Mouse (Mus musculus) retina, adult 2 months (tissue): ENCODE results near the gene Hecw2.

Source experiments
- DNase-seq: peaks from one replicate; pipeline ENCODE4 v3.0.0-alpha.2; 2012; ENCODE audit warnings: low read depth, low spot score

Gene Hecw2

GRCm38 (mm10) chr1:54194954-54195305, at the start of gene Hecw2:
Gene Hecw2 (minus strand): TSS chr1:54195168.
- DNase-seq, result no peak

DNA sequence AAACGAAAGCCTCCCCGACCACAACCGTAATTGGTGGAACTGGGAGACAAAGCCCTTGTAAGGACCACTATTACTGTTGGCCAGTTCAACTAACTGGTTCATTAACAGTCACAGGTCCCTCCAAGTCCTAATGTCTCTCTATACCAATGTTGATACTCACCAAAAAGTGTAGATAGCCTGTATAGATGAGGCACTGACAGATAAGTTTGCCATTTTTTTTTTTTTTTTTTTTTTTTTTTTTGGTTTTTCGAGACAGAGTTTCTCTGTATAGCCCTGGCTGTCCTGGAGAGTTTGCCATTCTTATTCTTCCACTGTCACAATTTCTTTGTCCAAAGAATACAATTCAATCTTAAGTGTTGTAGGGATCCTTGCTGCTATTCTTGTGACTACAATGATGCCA, 47.8 kb upstream of the Hecw2 start:
- no peak for DNase-seq

- DNase-seq, result no peak
These were observed 25.3 kb upstream of the Hecw2 start for GRCm38 (mm10) chr1:54220273-54220672.

DNA sequence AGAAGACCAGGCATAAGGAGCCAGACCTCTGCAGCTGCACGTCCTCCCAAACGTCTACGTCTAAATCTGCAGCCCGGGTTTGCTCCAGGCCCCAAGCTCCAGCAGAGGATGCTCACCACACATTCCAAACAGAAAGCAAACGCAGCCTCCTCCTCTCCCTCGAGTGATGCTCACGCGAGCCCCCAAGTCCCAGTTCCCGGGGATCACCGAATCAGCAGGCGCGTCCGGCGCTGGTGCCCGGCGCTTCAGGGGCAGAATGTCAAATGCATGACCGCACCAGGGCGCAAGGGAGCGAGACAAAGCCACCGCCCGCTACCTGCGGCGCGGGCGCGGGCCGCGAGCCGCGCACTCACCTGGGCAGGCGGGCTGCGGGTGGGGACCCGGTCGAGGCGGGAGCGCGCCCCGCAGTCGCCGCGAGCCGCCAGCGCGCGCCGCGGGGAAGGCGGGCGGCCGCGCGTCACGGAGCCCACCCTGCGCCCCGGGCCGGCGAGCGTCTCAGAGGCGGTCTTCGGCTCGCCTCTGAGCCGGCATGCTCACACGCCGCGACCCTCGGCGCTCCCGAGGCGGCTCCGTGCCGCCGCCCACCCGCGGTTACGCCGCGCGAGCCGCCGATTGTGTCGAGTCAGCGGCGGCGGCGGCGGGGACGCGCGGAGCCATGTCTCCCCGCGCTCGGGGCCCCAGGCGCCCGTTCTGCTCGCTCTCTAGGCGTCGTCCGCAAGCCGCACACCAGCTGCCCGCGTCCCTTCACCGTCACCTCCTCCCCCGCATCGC, 600 bp downstream of the Hecw2 start:
- no peak for DNase-seq

DNA sequence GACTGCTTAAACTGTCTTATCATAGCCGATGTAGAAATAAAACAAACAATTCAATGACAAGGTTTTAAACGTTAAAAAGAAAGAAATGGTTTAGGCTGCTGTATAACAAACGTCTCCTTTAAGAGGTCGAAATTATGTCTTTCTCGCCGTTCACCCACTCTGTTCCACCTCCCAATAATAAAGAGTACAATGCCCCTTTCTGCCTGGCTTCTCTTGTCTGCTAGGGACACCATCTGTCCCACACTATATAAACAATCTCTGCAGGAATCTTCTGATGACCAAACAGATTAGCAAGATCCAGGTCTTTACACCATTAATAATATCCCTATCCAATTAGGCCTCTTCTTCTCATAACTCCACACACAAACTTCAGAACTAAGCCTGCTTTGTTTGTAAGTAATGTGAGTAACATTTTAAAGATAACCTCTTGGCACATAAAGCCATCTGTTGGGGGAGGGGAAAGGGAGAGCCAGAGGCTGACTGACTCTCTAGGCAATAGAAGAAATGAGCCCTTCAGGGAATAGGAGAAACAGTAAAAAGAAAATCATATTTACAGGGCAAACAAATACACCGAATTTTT, 1.7 kb downstream of the Hecw2 start:
- no peak for DNase-seq

- no peak for DNase-seq
These were observed 7.4 kb downstream of the Hecw2 start for GRCm38 (mm10) chr1:54187579-54187978.

GRCm38 (mm10) chr1:54186347-54186746, 8.6 kb downstream of the Hecw2 start:
- DNase-seq, result no peak

DNA sequence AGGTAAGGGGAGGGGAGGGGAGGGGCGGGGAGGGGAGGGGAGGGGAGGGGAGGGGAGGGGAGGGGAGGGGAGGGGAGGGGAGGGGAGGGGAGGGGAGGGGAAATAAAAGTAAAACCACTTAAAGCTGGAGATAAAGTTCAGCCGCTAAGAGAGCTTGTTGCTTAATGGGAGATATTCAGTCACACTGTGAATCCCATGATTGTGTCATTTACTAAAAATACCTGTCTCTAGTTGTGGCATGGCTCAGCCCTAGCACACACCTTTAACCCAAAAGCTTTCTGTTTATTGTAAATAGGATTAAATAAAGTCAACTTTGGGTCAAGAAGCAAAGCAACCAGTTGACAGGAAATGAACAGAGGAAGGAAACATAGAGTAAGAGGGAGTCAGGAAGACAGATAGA, 14.3 kb downstream of the Hecw2 start:
- DNase-seq, result no peak

- no peak for DNase-seq
These were observed 15.8 kb downstream of the Hecw2 start for GRCm38 (mm10) chr1:54179179-54179578.

GRCm38 (mm10) chr1:54176592-54176991, 18.4 kb downstream of the Hecw2 start:
- DNase-seq, result no peak

- DNase-seq, result no peak
These were observed 27.0 kb downstream of the Hecw2 start for GRCm38 (mm10) chr1:54168014-54168413.

DNA sequence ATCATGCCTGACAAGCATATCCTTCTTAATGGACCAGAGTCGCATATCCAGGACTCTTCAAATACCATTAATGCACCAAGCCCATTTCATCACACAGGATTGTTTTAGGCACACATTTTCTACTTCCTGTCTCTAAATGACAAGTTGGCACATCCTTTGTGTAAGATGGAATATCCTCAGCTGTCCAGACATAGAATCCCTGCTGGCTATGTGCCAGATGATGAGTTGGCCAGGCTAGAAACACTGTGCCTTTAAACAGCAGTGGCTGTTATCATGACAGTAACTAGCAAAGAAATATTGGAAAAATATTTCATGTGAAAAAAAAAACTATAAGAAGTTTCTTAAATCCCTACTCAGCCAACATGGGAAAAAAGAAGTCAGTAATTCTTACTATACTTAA, 35.4 kb downstream of the Hecw2 start:
- no peak for DNase-seq

DNA sequence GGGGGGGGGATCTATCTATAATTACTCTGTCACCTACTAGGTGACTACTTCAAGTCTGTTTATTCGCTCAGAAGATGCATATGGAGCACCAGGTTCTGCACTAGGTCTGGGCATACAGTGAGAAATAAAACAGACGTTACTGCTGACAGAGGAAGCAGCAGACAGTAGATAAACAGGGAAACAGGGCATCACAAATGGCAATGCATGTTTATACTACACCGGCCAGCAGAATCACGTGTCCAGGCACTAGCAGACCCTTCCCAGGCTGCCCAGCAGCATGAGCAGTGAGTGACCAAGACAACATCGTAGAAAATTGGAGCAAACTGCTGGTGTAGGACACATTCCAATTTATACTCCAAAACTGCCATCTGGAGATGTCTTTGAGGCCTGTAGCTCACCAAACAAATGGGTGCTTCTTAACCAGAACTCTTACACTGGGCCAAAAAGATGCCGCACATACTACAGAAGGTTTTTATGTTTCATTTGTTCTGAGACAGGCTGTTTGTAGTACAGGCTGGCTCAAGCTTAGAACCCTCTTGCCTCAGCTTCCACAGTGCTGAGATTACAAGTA, 41.7 kb downstream of the Hecw2 start:
- DNase-seq, result no peak

DNA sequence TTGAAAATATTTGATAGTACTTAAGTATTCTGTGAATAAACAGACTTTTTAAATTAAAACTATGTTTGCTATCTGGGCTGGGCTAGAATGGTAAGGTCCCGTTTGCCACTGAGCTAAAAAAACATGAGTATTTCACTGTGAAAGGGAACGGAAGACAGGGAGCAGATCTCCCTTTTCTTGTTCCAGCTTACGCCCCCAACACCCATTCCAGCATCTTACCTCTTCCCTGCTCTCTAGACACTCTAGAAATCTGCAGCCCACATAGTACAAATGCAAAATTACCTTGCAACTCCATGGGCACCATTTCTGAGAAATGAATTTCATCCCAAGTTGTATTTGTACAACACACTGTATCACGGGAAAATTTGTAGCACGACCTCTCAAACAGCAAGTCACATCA, 49.9 kb downstream of the Hecw2 start:
- DNase-seq, result no peak

GRCm38 (mm10) chr1:54133802-54134436, 61.0 kb downstream of the Hecw2 start:
- DNase-seq, result no peak

DNA sequence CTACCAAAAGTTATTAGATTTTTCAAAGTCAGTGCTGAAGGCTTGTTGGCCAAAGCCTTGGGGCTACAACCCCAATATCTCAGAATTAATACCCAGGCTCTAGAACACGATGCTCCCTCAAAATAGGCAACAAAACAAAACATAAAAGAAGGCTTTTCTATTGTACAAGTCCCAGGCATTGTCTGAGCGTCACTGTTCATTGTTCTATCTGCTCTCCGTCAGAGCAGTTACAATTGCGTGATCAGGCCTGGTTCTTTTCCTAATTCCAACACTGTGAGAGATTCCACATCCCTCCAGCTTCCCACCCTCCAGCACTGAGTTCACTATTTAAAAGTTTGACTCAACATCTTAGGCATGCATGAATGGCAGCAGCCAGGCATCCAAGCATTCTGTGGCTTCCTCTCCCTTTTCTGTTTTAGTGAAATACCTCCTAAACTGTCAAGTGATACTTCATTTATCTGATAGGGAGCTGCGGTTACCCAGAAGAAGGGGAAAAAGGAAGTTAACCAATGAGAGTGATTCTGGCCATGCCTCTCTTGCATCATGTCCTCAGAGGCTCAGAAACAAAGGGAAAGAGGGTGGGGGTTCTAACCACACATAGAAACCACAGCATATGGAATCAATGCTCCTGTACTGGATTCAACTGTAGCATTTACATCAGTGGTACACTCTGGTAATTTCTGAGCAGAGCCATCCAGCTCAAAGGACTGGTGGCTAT, 66.1 kb downstream of the Hecw2 start:
- no peak for DNase-seq

DNA sequence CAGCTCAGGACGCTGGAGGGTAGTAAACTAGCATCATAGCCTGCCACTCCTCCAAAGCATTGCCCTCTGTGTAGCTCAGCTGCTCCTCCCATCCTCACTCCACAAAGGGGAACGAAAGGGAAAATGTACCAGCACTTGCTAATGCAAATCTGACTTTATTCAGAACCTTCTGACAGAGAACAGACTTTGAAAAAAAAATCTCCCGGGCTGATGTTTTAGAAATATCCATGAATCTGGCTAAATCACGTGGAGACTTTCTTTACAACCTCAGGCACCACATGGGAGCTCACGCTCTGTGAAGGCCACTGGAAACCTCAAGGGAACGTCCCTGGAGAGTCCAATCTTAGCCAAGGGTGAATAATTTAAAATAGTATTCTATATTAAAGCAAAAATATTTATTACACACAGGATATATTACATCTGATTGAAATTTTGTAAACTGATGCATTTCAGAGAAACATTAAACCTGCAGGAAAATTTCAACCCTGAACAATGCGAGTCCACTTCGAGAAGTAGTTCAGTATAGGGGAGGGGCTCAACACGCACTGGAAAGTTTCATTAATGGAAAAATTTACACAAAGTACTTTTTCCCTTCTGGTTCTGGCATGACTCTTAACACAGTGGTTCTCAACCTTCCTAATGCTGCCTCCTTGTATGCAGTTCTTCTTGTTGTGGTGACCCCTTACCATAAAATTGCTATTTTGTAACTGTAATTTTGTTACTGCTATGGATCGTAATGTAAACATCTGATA, 67.8 kb downstream of the Hecw2 start:
- DNase-seq, result no peak

GRCm38 (mm10) chr1:54122551-54122950, 72.4 kb downstream of the Hecw2 start:
- DNase-seq, result no peak

DNA sequence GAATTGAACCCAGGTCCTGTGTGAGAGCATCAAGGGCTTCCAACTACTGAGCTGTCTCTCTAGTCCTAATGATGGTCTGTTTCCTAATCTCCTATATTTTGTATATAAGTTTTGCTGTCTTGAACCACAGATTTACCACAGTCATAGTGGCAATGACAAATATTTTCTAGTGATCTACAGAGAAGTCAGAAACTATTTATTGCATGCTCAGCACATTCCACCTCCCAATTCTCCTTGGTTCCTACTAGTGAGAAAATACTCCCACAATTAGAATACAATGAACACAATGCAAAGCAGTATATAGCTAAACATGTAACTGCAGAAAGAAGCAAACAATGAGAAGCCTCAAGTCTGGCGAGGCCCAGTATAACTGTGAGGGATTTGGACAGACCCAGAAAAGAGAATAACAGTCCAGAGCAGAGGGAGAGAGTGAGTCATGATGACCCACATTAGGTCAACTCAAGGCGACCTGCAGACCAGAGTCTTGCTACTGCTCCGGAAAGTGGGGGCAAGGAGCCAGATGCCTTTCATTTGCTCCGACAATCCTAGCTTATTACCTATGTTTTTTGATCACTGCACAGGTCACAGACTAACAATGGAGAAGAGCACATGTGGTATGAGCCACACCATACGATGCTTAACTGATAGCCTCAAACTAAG, 73.8 kb downstream of the Hecw2 start:
- DNase-seq, result no peak

DNA sequence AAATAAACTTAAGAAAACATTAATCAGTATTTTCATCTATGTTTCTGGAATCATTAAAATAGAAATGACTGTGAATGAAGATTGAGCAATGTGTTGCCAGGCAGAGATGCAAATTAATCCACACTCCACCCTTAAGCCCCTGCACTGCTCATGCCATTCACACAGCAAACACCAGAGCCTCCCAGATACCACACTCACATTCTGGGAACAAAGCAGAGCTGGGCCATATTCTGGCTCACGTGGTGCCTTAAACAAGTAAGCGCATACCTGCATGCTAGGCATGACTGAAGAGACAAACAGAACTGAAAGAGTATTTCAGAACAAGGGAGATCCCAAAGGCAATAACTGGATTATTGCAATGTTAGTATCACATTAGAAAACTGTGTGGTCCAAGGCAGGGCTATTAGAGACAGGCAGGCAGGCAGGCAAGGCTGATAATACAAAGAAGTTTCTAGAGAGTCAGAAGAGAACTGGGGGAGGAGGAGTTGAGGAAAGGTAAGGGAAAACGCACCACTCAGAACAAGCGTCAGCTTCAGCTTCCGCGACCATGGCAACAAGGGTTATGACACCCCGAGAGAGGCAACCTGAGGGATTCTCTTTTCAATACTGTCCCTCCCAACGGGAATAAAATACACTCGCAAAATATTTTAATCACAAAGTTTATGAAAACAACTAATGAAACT, 75.2 kb downstream of the Hecw2 start:
- DNase-seq, result no peak
